Mouse (Mus musculus) kidney, postnatal 10 days (tissue): ENCODE measurements around the gene Enox1.
"Not testable (repeated sequence)": the region's sequence is repeated elsewhere in the genome, so short reads cannot be mapped to it uniquely, and the experiment has no call there.

ENCODE experiments used
- DNase-seq: peaks from one replicate; pipeline ENCODE4 v3.0.0; 2021; ENCODE audit warnings: mixed read lengths

Gene Enox1

DNA sequence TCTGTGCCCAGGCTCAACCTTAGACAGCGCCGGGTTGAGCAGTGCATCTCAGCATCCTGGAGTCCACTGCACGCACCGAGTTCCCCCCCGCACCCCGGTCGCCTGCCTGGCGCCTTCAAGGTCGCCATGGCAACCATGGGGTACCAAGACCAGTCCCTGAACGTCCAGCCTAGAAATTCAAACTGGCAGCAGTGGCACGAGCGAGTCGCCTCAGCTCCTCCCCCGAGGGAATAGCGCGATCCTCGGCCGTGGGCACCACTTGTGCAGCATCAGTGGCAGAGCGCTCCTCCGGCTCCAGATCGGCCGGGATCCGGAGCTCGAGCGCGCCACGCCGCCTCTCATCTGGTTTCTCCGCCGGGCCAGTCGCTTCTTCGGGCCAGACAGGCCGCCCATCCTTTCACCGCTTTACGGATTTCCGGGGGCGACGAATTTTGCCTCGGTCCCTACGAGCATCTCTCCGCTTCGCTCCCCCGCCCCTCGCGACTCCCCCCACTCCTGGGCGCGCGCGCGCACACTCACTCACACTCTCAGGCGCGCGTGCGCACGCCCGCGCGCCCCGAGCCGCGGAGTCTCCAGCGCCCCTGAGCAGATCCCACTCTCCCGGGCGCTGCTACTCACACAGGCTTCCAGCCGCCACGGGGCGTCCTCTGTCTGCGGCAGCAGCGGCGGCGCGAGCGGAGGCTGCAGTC, at the start of gene Enox1:
Enox1 (plus strand) TSS at position 542 of the 689 bp plus-strand sequence.
- peak; percentile 85 for DNase-seq

DNA sequence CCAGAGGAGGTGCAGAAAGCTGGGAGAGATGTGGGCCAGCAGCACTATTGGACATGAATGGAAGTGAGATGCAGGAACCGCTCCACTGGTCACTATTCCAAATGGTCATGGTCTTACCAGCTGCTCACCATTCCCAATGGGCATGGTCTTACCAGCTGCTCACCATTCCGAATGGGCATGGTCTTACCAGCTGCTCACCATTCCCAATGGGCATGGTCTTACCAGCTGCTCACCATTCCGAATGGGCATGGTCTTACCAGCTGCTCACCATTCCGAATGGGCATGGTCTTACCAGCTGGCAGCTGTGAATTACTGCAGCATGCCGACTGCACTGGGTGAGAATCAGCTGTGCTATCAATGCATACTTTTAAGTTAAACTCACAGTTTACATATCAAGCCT, 45.9 kb upstream of the Enox1 start:
- DNase-seq, result not testable (repeated sequence)

DNA sequence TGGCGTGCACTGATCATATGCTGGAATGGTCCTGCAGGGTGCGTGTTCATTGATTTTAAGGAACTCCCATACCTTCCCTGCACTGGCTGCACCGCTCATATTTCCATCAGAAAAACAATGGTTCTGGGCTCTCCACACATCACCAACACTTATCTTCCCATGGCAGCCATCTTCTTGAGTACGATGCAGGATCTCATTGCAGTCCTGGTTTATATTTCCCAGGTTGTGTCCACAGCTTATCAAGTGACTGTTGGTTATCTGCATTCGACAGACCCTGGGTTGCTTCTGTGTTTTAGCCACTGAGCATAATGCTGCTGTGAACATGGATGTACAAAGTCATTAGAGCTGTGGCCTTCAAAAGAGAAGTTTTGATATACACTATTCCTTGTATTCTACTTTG, 26.0 kb upstream of the Enox1 start:
- DNase-seq, result no peak

DNA sequence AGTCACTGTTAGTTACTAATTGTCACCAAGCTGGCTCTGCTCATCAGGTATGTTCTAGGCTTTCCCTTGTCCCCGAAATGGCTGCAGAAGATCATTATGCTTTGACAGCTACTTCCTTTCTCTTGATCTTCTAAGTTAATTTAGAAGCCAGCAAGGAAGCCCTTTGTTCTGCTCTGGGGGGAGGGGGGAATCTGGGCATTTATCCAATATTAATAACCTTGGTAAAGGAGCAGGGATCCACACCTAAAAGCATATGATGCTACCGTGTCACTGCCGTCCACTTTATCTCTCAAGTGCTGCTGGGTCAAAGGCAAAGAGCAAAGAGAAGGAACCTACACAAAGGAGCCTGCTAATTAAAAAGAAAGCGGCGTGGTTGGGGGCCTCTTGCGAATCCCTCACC, 19.6 kb upstream of the Enox1 start:
- no peak for DNase-seq

DNA sequence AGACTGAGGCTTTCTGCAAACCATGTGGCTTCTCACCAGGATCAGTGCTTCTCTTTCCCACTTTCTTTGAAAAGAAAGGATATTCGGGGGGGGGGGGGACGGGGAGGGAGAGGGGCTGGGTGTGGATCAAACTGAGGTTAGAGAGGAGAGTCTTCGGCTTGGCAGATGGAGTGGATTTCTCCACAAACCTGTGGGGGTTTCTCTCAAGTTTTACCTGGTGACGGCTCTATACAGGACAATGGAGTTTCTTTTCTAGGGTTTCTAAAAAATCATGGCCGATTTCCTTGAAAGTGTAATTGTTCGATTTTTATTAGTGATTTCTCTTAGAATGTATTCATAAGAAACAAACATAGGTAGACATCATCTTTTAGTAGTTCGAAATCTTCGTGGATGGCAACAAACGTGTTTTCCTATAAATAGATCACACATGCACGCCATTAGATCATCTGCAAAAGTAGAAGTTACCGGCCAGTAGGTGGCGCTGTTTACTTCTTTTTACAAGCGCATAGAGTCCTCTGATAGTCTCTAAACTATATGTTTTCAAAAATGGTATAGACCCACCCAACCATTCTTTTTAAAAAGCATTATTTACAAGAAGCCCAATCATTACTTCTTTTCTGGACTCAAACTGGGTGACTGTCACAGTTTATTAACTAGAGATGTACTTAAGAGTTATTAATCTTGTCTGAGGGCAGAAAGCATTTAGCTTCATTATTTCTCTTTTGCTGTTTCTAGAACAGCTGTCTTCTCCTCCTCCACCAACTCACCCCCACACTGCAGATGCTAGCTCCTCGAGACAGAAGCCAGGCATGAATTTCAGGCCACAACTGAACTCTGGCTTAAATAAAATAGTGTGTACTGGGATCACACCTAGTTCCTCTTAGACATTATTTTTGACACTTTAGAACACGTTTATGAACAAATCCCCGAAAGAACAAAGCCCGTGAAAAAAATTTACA, 15.0 kb upstream of the Enox1 start:
- DNase-seq, result peak; percentile 91

DNA sequence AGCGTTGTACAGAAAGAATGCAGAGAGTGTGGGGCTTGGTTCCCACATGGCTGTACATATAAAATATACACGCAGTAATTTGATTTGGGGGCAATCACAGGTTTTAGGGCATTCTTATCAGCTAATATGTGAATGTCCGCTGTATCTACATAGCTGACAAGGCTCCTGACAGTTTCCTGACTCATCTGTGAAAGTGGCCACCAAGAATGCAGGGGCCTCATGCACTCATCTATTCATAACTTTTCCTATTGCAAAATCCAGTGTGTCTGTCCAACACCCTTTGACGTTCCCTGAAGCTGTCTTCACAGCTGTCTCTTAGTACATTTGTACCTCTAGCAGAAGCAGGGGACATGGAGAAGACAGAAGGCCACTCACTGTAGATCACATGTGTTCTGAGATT, 11.5 kb upstream of the Enox1 start:
- no peak for DNase-seq

DNA sequence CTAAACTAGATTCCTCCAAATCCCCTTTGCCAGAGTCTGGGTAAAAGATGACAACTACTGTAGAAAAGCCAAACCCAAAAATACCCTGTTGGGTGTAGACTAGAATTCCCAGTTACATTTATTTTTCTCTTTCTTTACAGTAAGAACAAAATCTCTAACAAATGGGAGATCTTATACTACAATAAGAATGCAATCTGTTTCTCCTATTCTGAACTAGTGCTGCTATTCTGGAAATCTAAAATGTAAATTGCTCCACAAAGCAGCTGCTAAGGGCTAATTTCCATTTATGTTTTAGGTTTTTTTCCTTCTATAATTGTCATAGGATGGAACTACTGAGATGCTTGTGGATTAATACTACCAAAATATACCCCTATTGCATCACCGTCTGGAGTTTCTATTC, 8.9 kb upstream of the Enox1 start:
- DNase-seq, result no peak

DNA sequence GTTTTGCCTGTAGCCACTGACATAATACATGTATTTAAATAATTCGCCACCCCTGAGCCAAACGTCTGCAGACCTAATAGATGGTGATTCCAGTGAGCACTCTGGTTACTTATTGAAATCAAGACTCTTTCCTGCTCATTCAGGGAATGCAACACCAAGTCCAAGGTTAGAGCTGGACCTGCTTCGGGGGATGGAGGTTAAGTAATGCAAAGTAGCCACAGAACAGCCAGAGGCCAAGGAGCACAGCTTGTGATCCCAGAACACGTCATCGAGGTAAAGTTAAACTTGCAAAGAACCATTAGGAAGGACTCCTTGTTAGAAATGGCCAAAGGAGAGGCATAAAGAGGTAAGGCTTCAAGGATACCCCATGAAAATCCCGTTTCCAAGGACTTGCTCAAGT, 6.0 kb upstream of the Enox1 start:
- no peak for DNase-seq

DNA sequence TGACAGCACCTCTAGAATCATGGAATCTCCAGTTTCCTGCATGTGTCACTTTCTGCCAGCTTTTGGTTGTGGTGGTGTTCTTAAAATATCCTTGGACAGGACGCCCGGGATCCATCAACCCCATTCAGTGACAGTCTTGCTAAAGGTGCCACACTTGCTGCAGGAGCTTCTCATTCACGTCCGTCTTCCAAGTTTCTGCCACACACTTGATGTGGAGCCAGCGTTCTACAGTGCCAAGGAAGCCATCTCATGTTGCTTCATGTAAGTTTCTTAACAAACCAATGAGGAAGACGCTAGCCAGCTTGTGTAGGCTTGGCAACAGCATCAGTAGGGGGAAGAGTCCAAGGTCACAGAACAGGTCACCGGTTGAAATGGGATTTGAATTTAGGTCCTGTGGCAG, 5.1 kb upstream of the Enox1 start:
- no peak for DNase-seq

DNA sequence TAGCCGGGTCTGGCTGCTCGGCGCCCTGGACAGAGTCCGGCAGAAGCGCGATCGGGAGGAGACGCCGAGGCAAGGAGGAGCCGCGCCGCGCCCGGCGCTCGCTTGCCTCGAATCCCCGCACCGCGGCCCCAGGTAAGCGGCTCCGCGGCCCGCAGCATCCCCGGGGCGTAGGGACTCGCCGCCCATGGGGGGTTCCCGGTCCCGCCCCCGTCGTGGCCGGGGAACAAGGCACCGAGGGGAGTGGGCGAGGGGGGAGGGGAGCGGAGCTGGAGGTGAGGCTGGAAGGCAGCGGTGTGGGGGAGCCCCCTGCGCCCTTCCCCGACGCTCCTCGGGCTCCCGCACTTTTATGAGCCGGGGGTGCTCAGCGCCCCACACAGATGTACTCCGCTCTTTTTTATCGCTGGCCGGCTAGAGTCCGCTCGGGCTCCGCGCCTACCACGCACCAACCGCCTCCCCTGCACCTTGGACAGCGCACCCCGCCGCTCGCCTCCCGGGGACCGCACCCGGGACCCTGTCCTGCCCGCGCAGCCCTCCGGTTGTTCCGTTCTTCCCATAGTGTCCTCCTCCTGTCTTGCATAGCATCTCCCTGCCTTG, 445 bp downstream of the Enox1 start:
- peak; percentile 46 for DNase-seq

DNA sequence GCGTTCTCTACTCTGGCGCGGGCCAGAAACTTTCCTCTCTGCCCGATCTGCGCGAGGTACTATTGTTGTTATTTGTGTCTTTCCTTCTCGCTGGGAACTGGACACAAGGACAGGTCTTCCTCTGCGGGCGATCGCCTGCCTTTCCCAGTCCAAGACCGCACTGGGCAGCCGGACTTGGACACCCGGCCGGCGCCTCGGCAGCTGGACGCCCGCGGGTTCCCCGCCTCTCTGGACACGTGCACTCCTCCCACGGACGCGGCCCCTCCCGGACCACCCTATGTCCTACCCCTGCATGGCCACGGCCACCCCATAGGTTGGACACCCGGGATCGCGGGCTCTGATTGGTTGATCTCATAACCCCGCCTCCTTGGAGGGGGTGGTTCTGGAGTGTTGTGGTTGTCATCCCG, 945 bp downstream of the Enox1 start:
- peak; percentile 78 for DNase-seq

DNA sequence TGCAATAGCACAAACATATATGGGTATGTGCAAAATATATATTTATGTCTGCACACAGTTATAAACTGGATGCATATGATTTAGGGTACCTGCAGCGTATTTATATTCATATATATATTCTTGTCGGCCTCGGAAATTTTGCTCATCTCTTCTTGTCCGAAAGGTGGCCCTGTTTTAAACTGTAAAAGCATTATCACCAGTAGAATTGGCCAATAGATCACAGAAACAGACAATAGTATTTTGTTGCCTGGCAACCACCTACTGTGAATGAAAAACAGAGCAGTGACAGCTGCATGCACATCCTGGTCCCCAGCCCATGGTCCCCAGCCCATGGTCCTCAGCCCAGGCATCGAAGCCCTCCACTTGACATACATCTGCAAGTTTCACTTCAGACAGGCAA, 2.8 kb downstream of the Enox1 start:
- no peak for DNase-seq

DNA sequence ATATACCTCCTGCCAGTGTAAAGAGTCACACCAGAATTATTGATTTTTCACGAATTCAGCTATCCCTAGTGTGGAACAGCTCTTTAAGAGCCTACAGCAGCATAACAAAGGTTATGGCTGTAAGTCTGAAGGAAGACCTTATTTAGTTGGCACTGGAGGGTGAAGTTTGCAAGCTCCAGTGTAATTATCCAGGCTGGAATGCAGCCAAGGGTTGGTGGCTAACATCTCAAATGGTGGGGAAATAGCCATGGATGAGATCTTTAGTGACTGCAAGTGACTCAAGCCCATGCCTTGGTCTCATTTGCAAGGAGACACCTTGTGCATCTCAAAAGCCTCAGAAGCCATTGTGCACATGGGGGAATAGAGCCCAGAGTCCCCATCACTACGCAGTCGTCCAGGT, 5.9 kb downstream of the Enox1 start:
- DNase-seq, result no peak

DNA sequence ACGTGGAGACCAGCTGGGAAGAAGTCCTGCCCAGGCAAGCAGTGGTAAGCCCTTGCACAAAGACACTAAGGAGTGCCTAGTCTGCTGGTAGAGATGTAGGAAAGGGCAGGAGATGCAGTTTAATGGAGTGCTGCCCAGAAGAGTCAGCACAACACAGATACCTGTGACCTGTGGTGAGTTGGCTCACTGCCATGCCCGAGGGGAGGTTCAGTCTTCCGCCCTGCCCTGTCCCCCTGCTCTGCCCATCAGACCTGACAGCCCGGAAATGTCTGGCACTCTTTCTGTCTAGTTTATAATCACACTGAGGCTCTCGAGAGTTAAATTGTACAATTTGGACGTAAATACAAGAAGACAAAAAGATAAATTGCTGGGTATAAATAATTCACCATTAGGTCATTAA, 7.8 kb downstream of the Enox1 start:
- DNase-seq, result no peak

DNA sequence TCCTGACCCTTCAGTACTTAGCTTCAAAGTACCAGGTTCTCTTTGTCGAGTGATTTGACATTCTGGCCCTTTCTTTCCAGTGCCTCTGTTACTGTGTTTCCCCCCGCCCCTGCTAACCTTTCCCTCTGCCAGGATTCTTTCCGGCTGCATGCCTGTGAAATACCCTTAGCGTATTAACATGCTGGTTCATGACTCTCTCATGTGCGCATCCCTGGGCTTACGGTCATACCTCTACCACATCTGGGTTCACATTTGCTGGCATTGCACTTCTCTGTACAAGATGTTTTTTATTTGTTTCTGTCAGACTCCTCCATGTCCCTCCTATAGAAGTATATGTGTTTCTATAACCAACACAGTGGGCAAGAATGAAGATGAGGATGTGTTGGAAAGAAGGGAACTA, 11.6 kb downstream of the Enox1 start:
- DNase-seq, result no peak

DNA sequence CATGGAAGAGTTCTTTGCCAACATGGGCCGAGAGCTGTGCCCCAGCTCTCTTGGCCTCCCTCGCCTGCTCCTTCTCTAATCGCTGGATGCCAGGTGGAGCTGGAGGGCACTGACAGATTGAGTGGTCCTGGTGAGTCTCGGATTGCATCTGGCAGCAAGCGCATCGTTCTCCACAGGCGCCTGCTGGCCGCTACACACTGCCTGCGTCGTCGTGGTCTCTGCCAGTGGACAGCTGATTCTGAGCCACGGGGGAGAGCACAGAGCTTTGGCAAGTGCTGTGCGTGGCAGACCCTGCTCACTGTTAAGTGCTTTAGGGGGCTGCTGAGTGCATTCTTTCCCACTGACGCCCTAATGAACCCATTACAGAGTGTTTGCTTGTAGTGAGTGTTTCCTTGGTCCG, 17.9 kb downstream of the Enox1 start:
- no peak for DNase-seq

DNA sequence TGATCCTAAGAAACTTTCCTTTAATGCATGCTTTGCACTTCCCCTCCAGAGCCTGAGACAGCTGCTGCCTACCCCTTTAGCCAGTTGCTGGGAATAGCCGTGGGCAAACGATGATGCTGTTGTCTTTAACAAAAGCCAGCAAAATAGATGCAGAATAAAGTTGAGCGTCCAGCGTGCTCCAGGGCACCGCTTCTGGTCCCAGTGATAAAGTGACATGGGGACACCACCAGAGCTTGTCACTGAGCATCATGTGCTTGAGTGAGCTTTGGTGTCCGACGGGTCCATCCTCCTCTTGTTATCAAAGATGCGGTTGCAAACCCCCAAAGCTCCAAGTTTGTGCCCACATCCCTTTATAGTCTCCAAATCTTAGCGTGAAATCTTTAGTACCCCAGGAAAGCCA, 18.4 kb downstream of the Enox1 start:
- DNase-seq, result no peak

DNA sequence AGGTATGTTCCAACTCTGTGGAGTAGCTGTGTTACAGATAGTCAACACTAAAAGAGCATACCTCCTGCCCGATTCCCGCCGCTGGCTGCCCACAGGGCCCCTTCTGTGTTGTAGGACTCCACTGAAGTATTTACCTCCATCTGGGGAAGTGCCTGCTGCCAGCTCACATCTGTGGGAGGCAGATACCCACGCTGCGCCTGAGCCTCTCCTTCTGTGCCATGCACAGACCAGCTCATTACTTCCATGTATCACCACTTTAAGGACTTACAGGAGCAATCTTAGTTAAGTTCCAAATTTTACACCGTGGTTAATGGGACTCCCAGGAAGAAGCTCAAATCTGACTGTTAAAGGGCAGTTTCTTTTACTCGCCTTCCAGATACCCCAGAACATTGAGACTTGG, 23.7 kb downstream of the Enox1 start:
- DNase-seq, result no peak

DNA sequence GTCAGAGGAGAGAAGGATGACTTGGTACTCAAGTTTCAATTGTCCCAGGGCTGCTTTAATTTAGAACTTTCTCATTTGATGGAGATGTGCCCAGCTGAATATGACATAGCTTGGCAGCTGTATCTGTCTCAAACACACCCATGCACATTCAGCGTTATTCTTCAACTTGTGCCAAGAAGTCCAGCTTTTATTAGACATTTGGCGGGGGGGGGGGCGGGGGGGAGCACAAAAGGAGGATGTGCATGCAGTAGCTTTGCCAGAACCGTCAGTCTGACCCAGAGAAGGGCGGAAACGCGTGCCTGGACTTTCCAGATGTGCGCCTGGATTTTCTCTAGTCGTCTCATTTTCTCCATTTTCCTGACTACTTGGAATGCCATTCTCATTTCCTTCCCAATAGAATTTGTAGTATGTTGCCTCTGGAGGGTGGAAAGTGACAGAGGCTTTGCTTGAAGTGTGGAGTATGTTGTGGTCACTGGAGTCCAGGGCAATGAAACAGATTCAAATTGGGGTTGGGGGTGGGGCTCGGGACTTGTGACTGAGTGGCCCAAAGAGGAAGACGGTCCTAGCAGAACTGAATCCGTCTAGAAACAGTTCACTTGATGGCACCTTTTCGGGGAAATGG, 24.3 kb downstream of the Enox1 start:
- peak; percentile 53 for DNase-seq

DNA sequence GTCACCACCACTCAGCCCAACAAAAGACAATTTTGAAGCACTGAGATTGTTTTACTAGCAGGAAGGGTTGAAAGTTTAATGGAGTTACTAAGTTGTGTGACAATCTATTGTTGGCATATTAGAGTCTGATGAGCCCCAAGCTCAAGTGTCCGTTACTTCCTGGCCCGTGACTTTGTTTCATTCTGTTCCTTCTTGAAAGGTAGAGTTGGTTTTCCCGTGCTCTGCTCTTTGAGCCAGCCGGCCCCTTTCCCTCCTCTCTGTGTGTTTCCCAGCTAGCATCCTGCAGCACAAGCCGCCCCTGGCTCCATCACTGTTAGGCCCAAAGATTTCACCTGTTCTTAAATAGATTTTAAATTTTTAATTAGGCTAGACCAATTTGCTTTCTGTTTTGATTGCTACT, 26.9 kb downstream of the Enox1 start:
- DNase-seq, result no peak

DNA sequence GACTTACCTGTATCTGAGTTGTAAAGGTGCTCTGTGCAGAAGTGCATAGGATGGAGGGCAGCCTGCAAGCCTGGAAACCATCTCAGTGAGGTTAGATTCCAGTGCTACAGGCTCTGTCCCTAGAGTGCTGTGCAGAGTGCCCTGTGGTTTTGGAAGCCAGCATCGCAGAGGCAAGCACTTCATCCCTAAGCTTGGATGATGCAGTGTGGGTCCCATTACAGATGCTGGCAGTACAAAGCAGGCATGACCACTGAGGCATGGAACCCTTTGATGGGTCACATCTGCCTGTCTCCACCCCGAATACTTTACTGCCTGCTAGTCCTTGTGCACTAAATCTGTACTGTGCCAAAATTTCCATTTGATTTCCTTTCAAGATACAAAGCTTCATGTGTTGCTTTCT, 33.6 kb downstream of the Enox1 start:
- no peak for DNase-seq

DNA sequence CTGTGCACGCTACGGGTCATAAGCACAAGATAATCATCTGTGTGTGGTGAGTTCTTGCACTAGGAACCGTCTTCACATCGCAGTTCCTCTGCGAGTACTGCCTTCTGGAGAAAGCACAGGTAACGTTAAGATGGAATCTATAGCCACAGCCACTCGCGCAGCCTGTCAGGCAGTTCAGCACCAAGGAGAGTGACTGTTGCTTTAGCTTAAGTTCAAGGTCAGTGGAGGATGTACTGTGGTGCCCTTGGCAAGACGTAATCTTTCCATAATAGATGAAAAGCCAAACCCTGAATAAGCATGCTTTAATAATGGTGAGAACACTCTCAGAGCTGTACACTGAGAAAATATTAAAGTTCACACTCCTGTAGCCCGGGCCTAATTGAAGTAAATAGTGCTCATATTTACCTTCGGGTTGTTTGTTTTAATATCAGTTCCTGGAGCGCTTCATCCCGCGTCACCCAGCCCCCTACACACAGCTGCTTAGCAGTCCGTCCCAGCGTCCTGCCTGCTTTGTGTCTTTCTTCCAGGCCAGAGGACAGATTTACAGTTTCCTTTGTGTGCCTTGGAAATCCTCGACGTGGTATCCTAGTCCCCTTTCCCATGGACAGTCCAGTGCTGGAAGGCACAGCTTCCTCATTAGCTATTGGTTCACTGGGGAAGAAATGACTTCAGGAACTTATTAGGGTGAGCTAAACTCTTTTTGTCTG, 38.9 kb downstream of the Enox1 start:
- peak; percentile 42 for DNase-seq

DNA sequence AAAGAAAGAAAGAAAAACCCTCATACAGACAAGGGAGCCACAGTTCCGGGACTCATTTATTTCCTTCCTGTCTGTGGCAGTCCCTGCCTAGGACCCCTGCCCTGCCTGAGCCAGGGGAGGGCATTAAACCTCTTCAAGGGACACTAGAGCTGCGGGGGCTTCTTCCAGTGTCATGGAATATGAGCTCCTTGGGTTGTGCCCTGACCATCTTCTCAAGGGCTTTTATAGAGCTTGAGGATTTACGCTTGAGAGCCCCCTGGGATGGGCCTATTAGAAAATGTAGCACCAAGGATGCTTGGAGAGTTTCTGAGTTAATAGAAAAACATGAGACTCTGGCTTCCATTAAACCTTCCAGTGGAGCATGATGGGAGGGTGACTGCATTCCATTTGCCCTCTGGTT, 39.7 kb downstream of the Enox1 start:
- DNase-seq, result no peak
